Mouse (Mus musculus) lung, postnatal 25 days (tissue): Measurements from ENCODE around the gene Galr2.
A peak's percentile ranks its signal among the peaks of the same experiment; 100 is the strongest.

ENCODE experiments used
- DNase-seq: peaks from one replicate; pipeline ENCODE4 v3.0.0; 2022; ENCODE audit warnings: low spot score

Gene Galr2

GRCm38 (mm10) chr11:116307762-116308531 lies 27.2 kb downstream of the Galr2 start:
- DNase-seq: no peak

GRCm38 (mm10) chr11:116309601-116310000 lies 28.9 kb downstream of the Galr2 start:
- DNase-seq: no peak

- no peak for DNase-seq
Observed at GRCm38 (mm10) chr11:116311169-116311568, 30.4 kb downstream of the Galr2 start.

- DNase-seq: no peak
Observed at GRCm38 (mm10) chr11:116312359-116312758, 31.6 kb downstream of the Galr2 start.

- peak; percentile 76 for DNase-seq
Observed at GRCm38 (mm10) chr11:116318719-116319659, 38.2 kb downstream of the Galr2 start.

- no peak for DNase-seq
Observed at GRCm38 (mm10) chr11:116326963-116327603, 46.3 kb downstream of the Galr2 start.

GRCm38 (mm10) chr11:116329314-116330210 lies 48.8 kb downstream of the Galr2 start:
- DNase-seq: peak; percentile 28

- no peak for DNase-seq
Observed at GRCm38 (mm10) chr11:116330211-116330518, 49.4 kb downstream of the Galr2 start.

GRCm38 (mm10) chr11:116332232-116332982 lies 51.7 kb downstream of the Galr2 start:
- DNase-seq: no peak

- DNase-seq: no peak
Observed at GRCm38 (mm10) chr11:116332983-116333270, 52.2 kb downstream of the Galr2 start.
